Mouse (Mus musculus): Measurements from ENCODE around the gene Mpg. TPM values are rescaled to one million over a fixed set of nuclear protein-coding genes. Genes with fewer than 3 reads are reported as not detected.
A peak's percentile ranks its signal among the peaks of the same experiment; 100 is the strongest.

The Mpg gene
- polyA plus RNA-seq, 1 experiment = 21.0 TPM

DNA sequence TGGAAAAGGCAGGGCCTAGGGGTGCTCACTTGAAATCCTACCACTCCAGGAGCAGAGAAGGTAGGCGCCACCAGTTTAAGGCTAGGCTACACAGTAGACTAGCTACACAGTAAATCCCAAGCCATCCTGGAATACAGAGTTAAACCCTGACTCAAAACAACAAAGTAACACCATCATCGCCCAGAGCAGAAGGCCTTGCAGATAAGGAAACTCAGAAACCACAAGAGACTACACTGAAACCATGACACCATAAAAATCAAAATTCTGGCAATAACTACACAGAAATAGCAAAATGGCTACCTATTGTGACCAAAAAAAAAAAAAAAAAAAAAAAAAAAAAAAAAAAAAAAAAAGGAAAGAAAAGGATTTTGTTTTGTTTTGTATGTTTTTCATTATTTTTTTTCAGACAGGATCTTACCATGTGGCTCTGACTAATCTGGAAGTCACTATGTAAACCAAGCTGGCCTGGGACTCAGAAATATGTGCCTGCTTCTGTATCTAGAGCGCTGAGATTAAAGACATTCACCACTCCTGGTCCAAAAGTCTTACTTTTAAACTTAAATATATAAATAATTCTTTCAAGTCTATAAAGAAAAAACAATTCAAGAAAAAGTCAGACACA lies 38.9 kb downstream of the Mpg start:
- 0 out of 2 replicates have a peak, but pooled peaks cover 3% of the 10 kb centered on the region for H3K36me3 ChIP-seq (ENCODE audit: control insufficient read depth, insufficient read depth, low read length)
- H3K27ac ChIP-seq (ENCODE audit: control insufficient read depth, insufficient read depth, low read length) = no peak overlapping the region
- no peak overlapping the region for H3K4me3 ChIP-seq (ENCODE audit: control insufficient read depth, insufficient read depth, low read length)
- WGBS = 64% methylated on average over 3 of the region's 3 CpGs
- no peak for DNase-seq
- no peaks in the 10 kb centered on the region for H3K27me3 ChIP-seq (ENCODE audit: control insufficient read depth, insufficient read depth, low read length)
- TF ChIP-seq POLR2A (IDR thresholded peaks at IDR 0.05; ENCODE audit: control insufficient read depth, extremely low read depth, insufficient read depth, low read length, poor library complexity) = no peak
- no peak for TF ChIP-seq CTCF (IDR thresholded peaks at IDR 0.05; ENCODE audit: borderline replicate concordance, control insufficient read depth, extremely low read depth, insufficient read depth, low read length, poor library complexity)
- peaks cover 8% of the 10 kb centered on the region for H3K4me1 ChIP-seq (replicated peaks; ENCODE audit: control insufficient read depth, insufficient read depth, low read length)

DNA sequence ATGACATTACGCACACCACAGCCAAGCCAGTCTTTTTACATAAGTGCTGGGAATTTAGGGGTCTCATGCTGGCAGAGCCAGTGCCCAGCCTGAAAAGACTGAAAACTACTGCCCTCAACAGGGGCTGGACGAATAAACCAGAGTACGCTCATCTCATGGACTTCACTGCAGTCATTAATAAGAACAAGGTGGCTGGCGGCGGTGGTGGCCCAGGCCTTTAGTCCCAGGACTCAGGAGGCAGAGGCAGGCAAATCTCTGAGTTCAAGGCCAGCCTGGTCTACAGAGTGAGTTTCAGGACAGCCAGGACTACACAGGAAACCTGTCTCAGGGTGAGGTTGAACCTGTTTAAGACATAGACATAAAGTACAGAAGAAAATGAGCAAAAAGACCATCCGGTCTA lies 39.9 kb downstream of the Mpg start:
- Histone ChIP-seq H3K4me3 (ENCODE audit: control insufficient read depth, insufficient read depth, low read length) (no peak overlapping the region), H3K36me3 (ENCODE audit: control insufficient read depth, insufficient read depth, low read length) (0 out of 2 replicates have a peak, but pooled peaks cover 3% of the 10 kb centered on the region), H3K4me1 (replicated peaks; ENCODE audit: control insufficient read depth, insufficient read depth, low read length) (peaks cover 8% of the 10 kb centered on the region), H3K27me3 (ENCODE audit: control insufficient read depth, insufficient read depth, low read length) (no peaks in the 10 kb centered on the region), H3K27ac (ENCODE audit: control insufficient read depth, insufficient read depth, low read length) (no peak overlapping the region)
- TF ChIP-seq CTCF (IDR thresholded peaks at IDR 0.05; ENCODE audit: borderline replicate concordance, control insufficient read depth, extremely low read depth, insufficient read depth, low read length, poor library complexity) (no peak), POLR2A (IDR thresholded peaks at IDR 0.05; ENCODE audit: control insufficient read depth, extremely low read depth, insufficient read depth, low read length, poor library complexity) (no peak)
- 98% methylated on average over 6 of the region's 6 CpGs for WGBS
- no peak for DNase-seq

- Histone ChIP-seq H3K4me3 (ENCODE audit: control insufficient read depth, insufficient read depth, low read length) (peak overlapping the region; percentile 99), H3K27me3 (ENCODE audit: control insufficient read depth, insufficient read depth, low read length) (no peaks in the 10 kb centered on the region), H3K4me1 (replicated peaks; ENCODE audit: control insufficient read depth, insufficient read depth, low read length) (peaks cover 8% of the 10 kb centered on the region), H3K27ac (ENCODE audit: control insufficient read depth, insufficient read depth, low read length) (no peak overlapping the region), H3K36me3 (ENCODE audit: control insufficient read depth, insufficient read depth, low read length) (0 out of 2 replicates have a peak, but pooled peaks cover 2% of the 10 kb centered on the region)
- TF ChIP-seq CTCF (IDR thresholded peaks at IDR 0.05; ENCODE audit: borderline replicate concordance, control insufficient read depth, extremely low read depth, insufficient read depth, low read length, poor library complexity) = no peak
- no peak for TF ChIP-seq POLR2A (IDR thresholded peaks at IDR 0.05; ENCODE audit: control insufficient read depth, extremely low read depth, insufficient read depth, low read length, poor library complexity)
- WGBS = 31% methylated on average over 6 of the region's 6 CpGs
- no peak for DNase-seq
Observed at GRCm38 (mm10) chr11:32266776-32267175, 40.5 kb downstream of the Mpg start.

- no peaks in the 10 kb centered on the region for H3K36me3 ChIP-seq (ENCODE audit: control insufficient read depth, insufficient read depth, low read length)
- 0 out of 2 replicates have a peak within 1 kb of the TSS, but pooled peaks have one; percentile 43 for H3K27ac ChIP-seq (ENCODE audit: control insufficient read depth, insufficient read depth, low read length)
- no peaks in the 10 kb centered on the region for H3K27me3 ChIP-seq (ENCODE audit: control insufficient read depth, insufficient read depth, low read length)
- peak within 1 kb of the TSS; percentile 99 for H3K4me3 ChIP-seq (ENCODE audit: control insufficient read depth, insufficient read depth, low read length)
- TF ChIP-seq CTCF (IDR thresholded peaks at IDR 0.05; ENCODE audit: borderline replicate concordance, control insufficient read depth, extremely low read depth, insufficient read depth, low read length, poor library complexity) = no peak; the same call in 1 of the 2 replicates
- TF ChIP-seq POLR2A (IDR thresholded peaks at IDR 0.05; ENCODE audit: control insufficient read depth, extremely low read depth, insufficient read depth, low read length, poor library complexity) = peak; percentile 94
- peaks cover 8% of the 10 kb centered on the region for H3K4me1 ChIP-seq (replicated peaks; ENCODE audit: control insufficient read depth, insufficient read depth, low read length)
- peak; percentile 96 for DNase-seq
- WGBS = under 1% methylated on average over 54 of the region's 54 CpGs
Observed at GRCm38 (mm10) chr11:32267188-32267884, 41.0 kb downstream of the Mpg start, which contains the start of gene Nprl3. Gene Nprl3 (minus strand): TSS chr11:32267707.

DNA sequence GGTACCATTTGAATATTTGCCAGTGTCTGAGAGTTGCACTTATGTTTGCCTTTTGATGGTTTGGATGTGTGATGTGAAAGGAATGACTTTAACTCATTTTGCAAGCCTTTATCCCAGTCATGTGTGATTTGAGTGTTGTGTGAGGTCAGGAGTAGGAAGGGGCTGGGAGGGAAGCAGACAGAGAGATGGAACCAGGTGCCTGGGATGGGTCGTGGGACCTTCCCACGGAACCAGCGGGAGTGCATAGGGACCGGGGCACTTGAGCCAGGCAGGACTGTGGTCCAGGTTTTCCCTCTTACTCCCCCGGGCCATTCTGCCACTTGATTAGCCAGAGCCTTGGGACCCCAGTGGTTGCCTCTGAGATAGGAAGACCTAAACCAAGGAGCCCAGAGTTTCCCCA lies 41.7 kb downstream of the Mpg start:
- Histone ChIP-seq H3K4me1 (replicated peaks; ENCODE audit: control insufficient read depth, insufficient read depth, low read length) (peaks cover 8% of the 10 kb centered on the region), H3K27ac (ENCODE audit: control insufficient read depth, insufficient read depth, low read length) (no peak overlapping the region), H3K36me3 (ENCODE audit: control insufficient read depth, insufficient read depth, low read length) (no peaks in the 10 kb centered on the region), H3K27me3 (ENCODE audit: control insufficient read depth, insufficient read depth, low read length) (no peaks in the 10 kb centered on the region), H3K4me3 (ENCODE audit: control insufficient read depth, insufficient read depth, low read length) (no peak overlapping the region)
- no peak for DNase-seq
- TF ChIP-seq POLR2A (IDR thresholded peaks at IDR 0.05; ENCODE audit: control insufficient read depth, extremely low read depth, insufficient read depth, low read length, poor library complexity) (no peak), CTCF (IDR thresholded peaks at IDR 0.05; ENCODE audit: borderline replicate concordance, control insufficient read depth, extremely low read depth, insufficient read depth, low read length, poor library complexity) (no peak)
- 43% methylated on average over 5 of the region's 5 CpGs for WGBS

GRCm38 (mm10) chr11:32268952-32269351 lies 42.6 kb downstream of the Mpg start:
- Histone ChIP-seq H3K36me3 (ENCODE audit: control insufficient read depth, insufficient read depth, low read length) (no peaks in the 10 kb centered on the region), H3K4me3 (ENCODE audit: control insufficient read depth, insufficient read depth, low read length) (no peak overlapping the region), H3K27me3 (ENCODE audit: control insufficient read depth, insufficient read depth, low read length) (no peaks in the 10 kb centered on the region), H3K4me1 (replicated peaks; ENCODE audit: control insufficient read depth, insufficient read depth, low read length) (peaks cover 8% of the 10 kb centered on the region), H3K27ac (ENCODE audit: control insufficient read depth, insufficient read depth, low read length) (no peak overlapping the region)
- no peak for TF ChIP-seq POLR2A (IDR thresholded peaks at IDR 0.05; ENCODE audit: control insufficient read depth, extremely low read depth, insufficient read depth, low read length, poor library complexity)
- no peak for TF ChIP-seq CTCF (IDR thresholded peaks at IDR 0.05; ENCODE audit: borderline replicate concordance, control insufficient read depth, extremely low read depth, insufficient read depth, low read length, poor library complexity)
- DNase-seq = no peak
- WGBS = 97% methylated on average over 5 of the region's 5 CpGs
